Mouse (Mus musculus) liver, embryonic 15.5 days (tissue): ENCODE data around the gene Musk. TPM values are rescaled to one million over a fixed set of nuclear protein-coding genes. Genes with fewer than 3 reads are reported as not detected.

Experiments
- ATAC-seq: fragments of 200-750 bp; cut with Nextera tagmentation; 2 replicates; pipeline ENCODE4 v1.8.0; 2017; ENCODE audit warnings: moderate number of reproducible peaks, mild to moderate bottlenecking, moderate library complexity; ENCODE audit not compliant: insufficient read depth
- H3K27ac ChIP-seq: fragments of 300-500 bp; sonication (generic); replicated peaks from 2 replicates; pipeline ENCODE4 v1.5.1; 2015; ENCODE audit warnings: mild to moderate bottlenecking, inconsistent platforms
- H3K27me3 ChIP-seq: fragments of 300-500 bp; sonication (generic); 2 replicates; pipeline ENCODE4 v1.6.1; 2015; ENCODE audit warnings: mild to moderate bottlenecking, inconsistent platforms
- H3K36me3 ChIP-seq: fragments of 300-500 bp; sonication (generic); replicated peaks from 2 replicates; pipeline ENCODE4 v1.6.1; 2015; ENCODE audit warnings: moderate library complexity, mild to moderate bottlenecking, inconsistent platforms
- H3K4me1 ChIP-seq: fragments of 300-500 bp; sonication (generic); replicated peaks from 2 replicates; pipeline ENCODE4 v1.6.1; 2015; ENCODE audit warnings: inconsistent platforms
- H3K4me2 ChIP-seq: fragments of 300-500 bp; sonication (generic); 2 replicates; pipeline ENCODE4 v1.6.1; 2015; ENCODE audit warnings: moderate library complexity, mild to moderate bottlenecking, inconsistent platforms
- H3K4me3 ChIP-seq: fragments of 300-500 bp; sonication (generic); replicated peaks from 2 replicates; pipeline ENCODE4 v1.5.1; 2015; ENCODE audit warnings: mild to moderate bottlenecking, inconsistent platforms
- H3K9ac ChIP-seq: fragments of 300-500 bp; sonication (generic); 2 replicates; pipeline ENCODE4 v1.6.1; 2015; ENCODE audit warnings: moderate library complexity, mild to moderate bottlenecking, inconsistent platforms
- H3K9me3 ChIP-seq: fragments of 300-500 bp; sonication (generic); replicated peaks from 2 replicates; pipeline ENCODE4 v1.6.1; 2016; ENCODE audit warnings: inconsistent platforms
- WGBS: fragments of 180-500 bp; shearing (Covaris S2); methylation state at CpG from one replicate; pipeline ENCODE4 v1.1.7; 2015; ENCODE audit warnings: mixed read lengths; ENCODE audit not compliant: insufficient replicate concordance; 5-methylcytosine and 5-hydroxymethylcytosine counted together
- polyA plus RNA-seq: library from polyadenylated mRNA; unstranded; fragments of >200 nt; fragmentation: Nextera tagmentation; extraction: Ambion mirVana; gene quantifications from 2 replicates; pipeline ENCODE4 v1.2.1, GENCODE M21; 2015

Gene Musk
- polyA plus RNA-seq, 1 experiment from 2014 or later: 0.13 TPM

DNA sequence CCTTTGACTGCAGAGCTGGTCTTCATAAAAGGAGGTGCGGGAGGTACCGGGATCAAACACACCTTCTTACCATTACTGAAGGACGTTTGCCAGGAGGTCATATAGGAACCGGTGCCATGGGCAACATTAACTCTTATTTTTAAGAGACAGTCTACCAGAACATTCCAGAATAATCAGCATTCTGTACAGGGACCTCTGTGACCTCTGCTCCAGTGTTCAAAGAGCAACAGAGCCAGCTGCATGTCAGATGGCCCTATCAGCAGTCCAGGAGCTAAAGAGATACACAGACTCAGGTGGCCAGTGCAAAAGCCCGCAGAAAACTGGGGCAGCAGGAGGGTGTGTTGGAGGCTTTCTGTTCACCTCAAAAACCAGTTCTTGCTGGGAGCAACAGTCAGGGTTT lies 65.8 kb downstream of the Musk start:
- Histone ChIP-seq H3K4me2 (no peak overlapping the region), H3K36me3 (no peaks in the 10 kb centered on the region), H3K27me3 (no peaks in the 10 kb centered on the region), H3K4me3 (no peak overlapping the region), H3K9me3 (no peaks in the 10 kb centered on the region), H3K27ac (no peak overlapping the region), H3K4me1 (no peaks in the 10 kb centered on the region), H3K9ac (no peak overlapping the region)
- ATAC-seq: no peak
- 67% methylated on average over 5 of the region's 5 CpGs for WGBS

GRCm38 (mm10) chr4:58358996-58359395 lies 73.2 kb downstream of the Musk start:
- ATAC-seq: no peak
- no peak overlapping the region for H3K27ac ChIP-seq
- WGBS: 60% methylated on average over 4 of the region's 4 CpGs

GRCm38 (mm10) chr4:58365321-58365720 lies 79.6 kb downstream of the Musk start:
- Histone ChIP-seq H3K27me3 (no peaks in the 10 kb centered on the region), H3K27ac (no peak overlapping the region), H3K9ac (no peak overlapping the region), H3K9me3 (no peaks in the 10 kb centered on the region), H3K4me1 (no peaks in the 10 kb centered on the region), H3K36me3 (no peaks in the 10 kb centered on the region), H3K4me2 (no peak overlapping the region), H3K4me3 (no peak overlapping the region)
- no peak for ATAC-seq
- 56% methylated on average over 6 of the region's 6 CpGs for WGBS

More at GRCm38 (mm10) chr4:58358996-58359395, 73.2 kb downstream of the Musk start:
- Histone ChIP-seq H3K4me2 (no peak overlapping the region), H3K9ac (no peak overlapping the region), H3K9me3 (no peaks in the 10 kb centered on the region), H3K27me3 (no peaks in the 10 kb centered on the region), H3K36me3 (no peaks in the 10 kb centered on the region), H3K4me1 (no peaks in the 10 kb centered on the region), H3K4me3 (no peak overlapping the region)

DNA sequence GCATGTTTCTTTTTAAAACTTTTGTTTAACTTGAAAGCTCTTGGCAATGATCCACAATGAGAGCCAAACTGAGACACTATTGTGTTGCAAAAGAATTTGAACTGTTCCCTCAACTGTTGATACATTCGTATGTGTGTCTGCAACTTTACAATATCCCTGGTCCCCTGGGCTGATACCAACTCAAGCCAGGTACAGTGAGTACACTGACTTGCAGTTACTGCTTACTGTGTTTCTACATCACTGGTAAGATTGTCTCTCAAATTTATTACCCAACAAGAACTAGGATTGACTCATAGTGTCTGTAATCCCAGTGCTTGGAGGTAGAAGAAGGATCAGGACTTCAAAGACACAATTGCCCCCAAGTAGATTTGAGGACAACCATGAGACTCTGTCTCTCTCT lies 85.3 kb downstream of the Musk start:
- Histone ChIP-seq H3K9me3 (no peaks in the 10 kb centered on the region), H3K9ac (no peak overlapping the region), H3K36me3 (no peaks in the 10 kb centered on the region), H3K4me1 (no peaks in the 10 kb centered on the region), H3K27ac (no peak overlapping the region), H3K27me3 (no peaks in the 10 kb centered on the region), H3K4me3 (no peak overlapping the region), H3K4me2 (no peak overlapping the region)
- WGBS: 61% methylated on average over 1 of the region's 1 CpGs
- ATAC-seq: no peak

DNA sequence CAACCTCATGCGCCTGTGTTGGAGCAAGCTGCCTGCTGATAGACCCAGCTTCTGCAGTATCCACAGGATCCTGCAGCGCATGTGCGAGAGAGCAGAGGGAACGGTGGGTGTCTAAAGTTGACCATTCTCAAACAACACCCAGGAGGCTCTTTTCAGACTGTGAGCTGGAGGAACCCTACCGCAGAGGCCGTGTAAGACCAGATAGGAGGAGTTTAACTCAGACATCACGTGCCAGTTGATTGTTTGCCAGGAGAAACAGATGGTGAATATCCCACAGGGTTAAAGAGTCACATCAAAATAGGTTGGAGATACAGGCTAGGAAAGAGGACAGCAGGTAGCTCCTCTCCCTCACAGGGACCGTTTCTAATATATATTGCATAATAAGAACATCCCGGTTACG lies 87.8 kb downstream of the Musk start:
- no peak for ATAC-seq
- H3K9ac ChIP-seq: no peak overlapping the region
- H3K27ac ChIP-seq: no peak overlapping the region
- no peak overlapping the region for H3K4me3 ChIP-seq
- H3K9me3 ChIP-seq: no peaks in the 10 kb centered on the region
- no peaks in the 10 kb centered on the region for H3K27me3 ChIP-seq
- H3K36me3 ChIP-seq: no peaks in the 10 kb centered on the region
- no peak overlapping the region for H3K4me2 ChIP-seq
- 75% methylated on average over 10 of the region's 10 CpGs for WGBS
- no peaks in the 10 kb centered on the region for H3K4me1 ChIP-seq

DNA sequence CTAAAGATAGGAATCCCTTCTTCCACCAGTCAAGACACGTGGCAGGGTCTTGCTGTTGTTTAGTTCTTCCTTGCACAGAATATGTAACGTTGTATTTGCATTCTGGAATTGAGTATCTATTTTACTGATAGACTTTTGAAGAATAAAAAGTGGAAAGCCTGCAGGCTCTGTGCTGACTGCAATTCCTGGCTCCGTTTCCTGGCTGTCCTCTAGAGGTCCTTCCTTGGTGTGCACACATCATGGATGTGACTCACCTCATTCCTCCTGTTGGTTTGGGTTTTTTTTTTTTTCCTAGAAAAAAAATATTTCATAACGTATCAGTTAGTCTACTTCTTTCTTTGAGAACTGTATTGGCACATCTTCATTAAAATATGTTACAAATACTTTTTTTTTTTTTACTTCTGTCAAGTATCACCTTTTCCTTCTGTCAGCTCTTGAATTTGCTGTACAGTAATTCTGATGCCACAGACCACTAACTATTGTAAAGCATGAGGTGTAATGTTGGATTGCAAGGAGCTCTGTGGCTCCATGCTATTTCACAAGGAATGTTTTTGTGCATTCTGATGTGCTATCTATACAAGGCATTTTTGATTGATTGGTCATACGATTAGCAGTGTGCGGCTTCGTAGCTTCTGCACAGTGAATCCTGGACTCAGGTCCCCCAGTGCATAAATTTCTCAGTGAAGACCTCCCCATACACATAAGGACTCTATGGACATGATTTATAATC lies 88.5 kb downstream of the Musk start:
- Histone ChIP-seq H3K9me3 (no peaks in the 10 kb centered on the region), H3K4me1 (no peaks in the 10 kb centered on the region), H3K36me3 (no peaks in the 10 kb centered on the region), H3K4me3 (no peak overlapping the region), H3K9ac (no peak overlapping the region), H3K27ac (no peak overlapping the region), H3K27me3 (no peaks in the 10 kb centered on the region), H3K4me2 (no peak overlapping the region)
- ATAC-seq: no peak
- WGBS: 63% methylated on average over 7 of the region's 7 CpGs

- no peaks in the 10 kb centered on the region for H3K4me1 ChIP-seq
- H3K4me3 ChIP-seq: no peak overlapping the region
- H3K4me2 ChIP-seq: no peak overlapping the region
- ATAC-seq: no peak
- no peaks in the 10 kb centered on the region for H3K27me3 ChIP-seq
- no peaks in the 10 kb centered on the region for H3K9me3 ChIP-seq
- H3K36me3 ChIP-seq: no peaks in the 10 kb centered on the region
- H3K9ac ChIP-seq: no peak overlapping the region
- WGBS: 70% methylated on average over 4 of the region's 4 CpGs
- H3K27ac ChIP-seq: no peak overlapping the region
Measured at GRCm38 (mm10) chr4:58379186-58379585, 93.4 kb downstream of the Musk start.

GRCm38 (mm10) chr4:58400861-58401341 lies 115.1 kb downstream of the Musk start:
- H3K4me1 ChIP-seq: no peaks in the 10 kb centered on the region
- no peak overlapping the region for H3K4me3 ChIP-seq
- WGBS: 76% methylated on average over 12 of the region's 12 CpGs
- no peaks in the 10 kb centered on the region for H3K27me3 ChIP-seq
- no peak overlapping the region for H3K9ac ChIP-seq
- no peaks in the 10 kb centered on the region for H3K36me3 ChIP-seq
- no peak overlapping the region for H3K4me2 ChIP-seq
- ATAC-seq: no peak
- no peak overlapping the region for H3K27ac ChIP-seq
- H3K9me3 ChIP-seq: no peaks in the 10 kb centered on the region

DNA sequence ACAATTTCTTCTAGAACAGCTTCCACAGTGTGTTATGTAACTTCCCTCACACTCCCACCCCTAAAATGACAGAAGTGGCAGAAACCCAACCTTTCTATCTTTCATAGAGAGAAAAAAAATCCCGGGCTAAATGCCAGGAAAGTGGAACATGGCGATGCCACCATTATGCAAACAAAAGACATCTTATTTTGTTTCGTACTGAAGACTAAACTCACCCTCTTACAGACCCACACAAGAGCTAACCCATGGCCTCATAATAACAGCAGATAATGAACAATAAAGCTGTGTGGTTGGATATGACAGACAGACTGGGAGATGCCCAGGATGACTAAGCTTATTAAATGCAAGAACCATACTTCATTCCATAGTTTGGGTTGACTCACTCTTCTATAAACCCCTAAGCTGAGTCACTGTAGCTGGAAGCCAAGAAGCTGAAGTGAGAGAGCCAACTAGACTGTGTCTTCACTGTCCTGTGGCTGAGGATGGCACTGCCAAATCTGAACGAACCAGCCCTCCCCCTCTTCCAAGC lies 116.3 kb downstream of the Musk start:
- 53% methylated on average over 4 of the region's 4 CpGs for WGBS
- H3K4me3 ChIP-seq: no peak overlapping the region
- ATAC-seq: no peak
- H3K9me3 ChIP-seq: no peaks in the 10 kb centered on the region
- H3K27ac ChIP-seq: no peak overlapping the region
- no peaks in the 10 kb centered on the region for H3K4me1 ChIP-seq
- H3K27me3 ChIP-seq: no peaks in the 10 kb centered on the region
- H3K9ac ChIP-seq: no peak overlapping the region
- H3K4me2 ChIP-seq: no peak overlapping the region
- no peaks in the 10 kb centered on the region for H3K36me3 ChIP-seq

GRCm38 (mm10) chr4:58413188-58414185 lies 127.7 kb downstream of the Musk start:
- no peak for ATAC-seq
- H3K9ac ChIP-seq: no peak overlapping the region
- H3K9me3 ChIP-seq: no peaks in the 10 kb centered on the region
- 55% methylated on average over 13 of the region's 13 CpGs for WGBS
- no peaks in the 10 kb centered on the region for H3K36me3 ChIP-seq
- H3K27ac ChIP-seq: no peak overlapping the region
- H3K4me2 ChIP-seq: no peak overlapping the region
- no peaks in the 10 kb centered on the region for H3K4me1 ChIP-seq
- H3K4me3 ChIP-seq: no peak overlapping the region
- H3K27me3 ChIP-seq: no peaks in the 10 kb centered on the region

DNA sequence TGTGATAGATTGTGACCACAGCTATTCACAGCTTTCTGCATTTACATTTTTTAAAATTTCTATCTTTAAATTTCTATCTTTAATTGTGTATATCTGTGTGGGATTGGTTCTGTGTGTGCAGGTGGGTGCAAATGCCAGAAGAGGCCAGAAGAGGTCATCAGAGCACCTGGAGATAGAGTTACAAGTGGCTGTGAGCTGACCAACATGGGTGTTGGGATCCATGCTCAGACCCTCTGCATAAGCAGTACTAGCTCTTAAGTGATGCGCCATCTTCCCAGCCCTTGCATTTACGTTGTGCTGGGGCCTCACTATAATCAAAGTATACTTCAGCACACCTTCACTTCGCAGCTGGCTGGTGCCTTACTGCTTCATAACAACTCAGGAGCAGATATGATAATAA lies 129.8 kb downstream of the Musk start:
- no peak for ATAC-seq
- Histone ChIP-seq H3K27ac (no peak overlapping the region), H3K27me3 (no peaks in the 10 kb centered on the region), H3K4me2 (no peak overlapping the region), H3K36me3 (no peaks in the 10 kb centered on the region), H3K4me3 (no peak overlapping the region), H3K4me1 (no peaks in the 10 kb centered on the region), H3K9me3 (no peaks in the 10 kb centered on the region), H3K9ac (no peak overlapping the region)
- 72% methylated on average over 3 of the region's 3 CpGs for WGBS
